Mouse (Mus musculus): ENCODE measurements around the gene Ypel4.
"Not testable (repeated sequence)": the region's sequence is repeated elsewhere in the genome, so short reads cannot be mapped to it uniquely, and the experiment has no call there.

Gene Ypel4

DNA sequence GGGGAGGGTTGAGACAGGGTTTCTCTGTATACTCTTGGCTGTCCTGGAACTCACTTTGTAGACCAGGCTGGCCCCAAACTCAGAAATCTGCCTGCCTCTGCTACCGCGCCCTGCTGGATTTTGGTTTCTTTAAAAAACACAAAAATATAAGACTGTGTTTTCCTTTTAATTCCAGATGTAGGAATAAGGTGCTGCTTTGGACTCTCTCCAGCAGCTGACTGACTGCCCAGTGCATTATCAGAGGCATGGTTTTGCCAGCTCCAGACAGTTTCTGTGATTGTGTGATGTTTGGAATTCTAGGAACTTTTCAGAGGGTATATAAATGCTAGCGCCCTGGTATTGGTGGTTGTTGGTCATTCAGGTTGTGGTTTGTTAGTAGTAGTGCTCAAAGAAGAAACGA is 16.5 kb upstream of the Ypel4 start:
- ChIA-PET POLR2A (interaction anchor here in 3 of 4 experiments (0.6 to 3.4 kb wide), 22 partner anchors 8 to 223 kb away, joined by 3 to 48 read pairs (median 6); partner anchors contain the start of genes Clp1 (in 2 of the 3), Gm19426 (in 1 of the 3) and Ube2l6 (in 1 of the 3)), CTCF (interaction anchor here in 2 of 4 experiments (0.5 to 0.8 kb wide), 2 partner anchors 20 to 168 kb away, joined by 4 read pairs; no protein-coding TSS in a partner anchor)

DNA sequence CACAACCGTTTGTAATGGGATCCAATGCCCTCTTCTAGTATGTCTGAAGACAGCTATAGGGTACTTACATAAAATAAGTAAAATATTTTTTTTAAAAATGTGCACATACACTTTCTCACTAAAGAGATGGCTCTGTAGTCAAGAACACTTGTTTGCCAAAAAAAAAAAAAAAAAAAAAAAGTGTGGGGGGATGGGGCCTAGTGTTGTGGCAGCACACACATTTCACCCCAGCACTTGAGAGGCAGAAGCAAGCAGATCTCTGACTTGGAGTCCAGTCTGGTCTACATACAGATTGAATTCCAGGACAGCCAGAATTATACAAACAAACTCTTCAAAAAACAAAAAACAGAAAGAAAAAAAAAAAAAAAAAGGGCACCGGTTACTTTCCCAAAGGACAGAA is 13.1 kb upstream of the Ypel4 start:
- ChIA-PET POLR2A (interaction anchor here in 3 of 4 experiments (0.7 to 2.6 kb wide), 11 partner anchors 11 to 102 kb away, joined by 3 to 13 read pairs (median 5); partner anchors contain the start of genes Gm28635 (in 1 of the 3), Med19 (in 1 of the 3), Selenoh (in 1 of the 3) and Smtnl1 (in 1 of the 3)), CTCF (interaction anchor here in 1 of 4 experiments (0.6 kb wide), 1 partner anchor 103 kb away, joined by 5 read pairs; no protein-coding TSS in a partner anchor)

DNA sequence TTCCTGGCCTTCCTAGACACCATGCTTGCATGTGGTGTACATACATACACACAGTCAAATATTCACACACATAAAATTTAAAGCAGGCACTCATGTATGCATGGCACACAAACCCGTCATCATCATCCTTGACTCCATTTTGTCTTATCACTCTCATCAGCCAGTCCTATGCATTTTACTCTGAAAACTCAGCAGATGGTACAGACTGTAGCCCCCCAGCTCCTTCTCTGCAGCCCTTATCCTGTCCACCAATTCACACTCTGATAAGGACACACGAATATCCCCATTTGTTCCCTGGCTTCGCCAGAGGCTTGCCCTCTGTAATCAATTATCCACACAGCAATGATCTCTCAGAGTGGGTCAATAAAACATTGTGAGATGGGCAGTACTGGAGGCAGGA is 12.7 kb upstream of the Ypel4 start:
- POLR2A ChIA-PET: interaction anchor here in 1 of 4 experiments (0.7 to 2.6 kb wide), 7 partner anchors 15 to 89 kb away, joined by 3 to 13 read pairs (median 4); no protein-coding TSS in a partner anchor
- CTCF ChIA-PET: no interaction called here

DNA sequence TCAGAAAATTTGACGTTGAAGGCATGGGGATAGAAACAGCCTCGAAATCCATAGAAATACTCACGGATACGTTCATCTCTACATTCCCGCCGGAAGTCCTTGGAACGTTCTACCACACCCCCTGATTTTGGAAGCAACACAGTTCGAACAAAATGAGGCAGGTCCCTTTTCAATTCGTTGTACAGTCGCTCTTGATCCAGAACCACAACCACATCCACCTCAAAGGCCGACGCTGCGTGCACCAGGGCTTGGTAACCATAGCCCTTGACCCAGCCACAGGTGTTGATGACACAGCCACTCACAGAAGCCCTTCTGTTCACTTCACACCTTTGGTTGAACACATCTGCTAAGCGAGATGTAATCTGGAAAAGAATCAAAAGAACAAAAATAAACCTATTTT is 10.0 kb upstream of the Ypel4 start:
- ChIA-PET POLR2A (interaction anchor here in 3 of 4 experiments (0.9 to 5.6 kb wide), 13 partner anchors 7 to 54 kb away, joined by 3 to 151 read pairs (median 4); partner anchors contain the start of genes Gm19426 (in 2 of the 3), Gm28635 (in 2 of the 3) and Med19 (in 2 of the 3)), CTCF (interaction anchor here in 1 of 4 experiments (1.5 kb wide), 1 partner anchor 17 kb away, joined by 4 read pairs; no protein-coding TSS in a partner anchor)

DNA sequence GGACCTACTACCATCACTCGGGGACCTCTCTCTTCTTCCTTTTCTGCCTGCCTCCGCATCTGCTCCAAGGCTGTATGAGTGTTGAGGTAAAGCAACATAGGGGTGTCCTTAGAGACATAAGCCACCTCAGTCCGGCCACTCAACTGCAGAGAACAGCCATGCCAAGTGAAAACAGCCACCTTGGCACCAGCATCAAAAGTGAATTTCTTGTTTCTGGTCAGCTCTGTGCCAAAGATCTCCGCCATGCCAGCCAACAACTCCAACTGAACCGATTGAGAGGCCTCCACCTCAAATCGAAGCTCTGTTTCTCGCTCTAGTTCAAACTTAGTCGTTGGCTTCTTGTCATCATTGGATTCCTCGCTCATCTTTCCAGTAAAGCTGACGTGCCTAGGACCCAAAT is 8.1 kb upstream of the Ypel4 start:
- POLR2A ChIA-PET: interaction anchor here in 3 of 4 experiments (0.6 to 5.6 kb wide), 22 partner anchors 7 to 245 kb away, joined by 3 to 151 read pairs (median 8); partner anchors contain the start of genes Gm19426 (in 3 of the 3), Gm28635 (in 1 of the 3), Med19 (in 1 of the 3) and Ube2l6 (in 1 of the 3)
- CTCF ChIA-PET: interaction anchor here in 1 of 4 experiments (1.1 kb wide), 1 partner anchor 73 kb away, joined by 3 read pairs; the partner anchor contains the start of gene Ube2l6

DNA sequence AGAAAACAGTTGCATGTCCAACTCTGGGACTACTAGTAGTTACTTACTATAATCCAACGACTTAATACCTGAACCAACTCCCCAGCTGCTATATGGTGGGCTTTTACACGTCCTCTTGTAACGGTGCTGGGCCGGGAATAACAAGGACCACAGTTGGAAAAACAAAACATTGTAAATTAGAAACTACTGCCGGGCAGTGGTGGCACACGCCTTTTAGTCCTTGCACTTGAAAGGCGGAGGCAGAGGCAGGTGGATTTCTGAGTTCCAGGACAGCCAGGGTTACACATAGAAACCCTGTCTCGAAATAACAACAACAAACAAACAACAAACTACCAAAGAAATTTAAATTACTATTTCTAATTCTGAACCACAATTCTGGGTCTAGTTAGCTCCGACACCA is 7.1 kb upstream of the Ypel4 start:
- CTCF ChIA-PET: interaction anchor here (0.6 to 1.1 kb wide), 5 partner anchors 72 to 149 kb away, joined by 3 to 6 read pairs (median 3); partner anchors contain the start of gene Ube2l6 (in 2 of the 4)

DNA sequence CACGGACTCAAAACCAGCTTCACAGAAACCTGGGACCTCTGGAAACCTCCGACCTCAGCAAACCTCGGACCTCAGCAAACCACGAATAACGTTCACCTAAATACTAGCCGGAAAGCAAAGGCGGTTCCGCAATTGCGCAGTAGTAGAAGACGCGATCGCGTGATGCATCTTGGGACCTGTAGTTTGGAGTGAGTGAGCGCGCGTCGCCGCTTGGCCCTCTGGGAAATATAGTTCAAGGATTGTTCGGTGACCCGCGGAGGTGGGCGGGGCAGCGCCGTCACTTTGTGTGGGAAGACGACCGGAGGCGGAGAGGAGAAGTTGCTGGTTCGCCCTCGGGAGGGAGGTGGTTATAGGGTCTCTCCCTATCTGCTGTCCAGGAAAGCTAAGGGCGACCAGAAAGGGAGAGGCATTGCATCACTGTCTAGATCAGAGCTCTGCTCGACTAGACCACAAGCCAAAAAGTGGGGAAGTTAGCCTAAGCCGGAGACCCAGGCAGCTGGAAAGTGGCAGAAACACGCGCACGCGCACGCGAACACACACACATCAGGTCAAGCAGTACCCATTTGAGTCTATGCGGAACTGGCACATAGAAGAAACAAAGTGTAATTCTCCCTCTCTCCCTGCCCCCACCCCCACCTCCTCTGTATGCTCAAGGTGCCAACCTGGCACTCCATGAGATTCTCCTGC is 6.5 kb upstream of the Ypel4 start, which contains the start of gene Clp1:
TSS of gene Clp1 (minus strand) at position 179 of the 687 bp plus-strand sequence.
- POLR2A ChIA-PET: interaction anchor here (0.6 to 5.6 kb wide), 56 partner anchors 9 to 246 kb away, joined by 3 to 151 read pairs (median 5); partner anchors contain the start of genes Gm19426 (in 3 of the 4), Gm28635 (in 2 of the 4), Med19 (in 2 of the 4) and Ube2l6 (in 2 of the 4)
- CTCF ChIA-PET: interaction anchor here in 2 of 4 experiments (0.5 to 1.1 kb wide), 3 partner anchors 72 to 161 kb away, joined by 4 to 17 read pairs (median 6); partner anchors contain the start of gene Ube2l6 (in 1 of the 2)

More for the DNA sequence above, 7.1 kb upstream of the Ypel4 start:
- POLR2A ChIA-PET: interaction anchor here (0.6 to 5.6 kb wide), 56 partner anchors 8 to 245 kb away, joined by 3 to 151 read pairs (median 5); partner anchors contain the start of genes Gm19426 (in 3 of the 4), Ube2l6 (in 2 of the 4), Zdhhc5 (in 2 of the 4) and Ctnnd1 (in 1 of the 4)

DNA sequence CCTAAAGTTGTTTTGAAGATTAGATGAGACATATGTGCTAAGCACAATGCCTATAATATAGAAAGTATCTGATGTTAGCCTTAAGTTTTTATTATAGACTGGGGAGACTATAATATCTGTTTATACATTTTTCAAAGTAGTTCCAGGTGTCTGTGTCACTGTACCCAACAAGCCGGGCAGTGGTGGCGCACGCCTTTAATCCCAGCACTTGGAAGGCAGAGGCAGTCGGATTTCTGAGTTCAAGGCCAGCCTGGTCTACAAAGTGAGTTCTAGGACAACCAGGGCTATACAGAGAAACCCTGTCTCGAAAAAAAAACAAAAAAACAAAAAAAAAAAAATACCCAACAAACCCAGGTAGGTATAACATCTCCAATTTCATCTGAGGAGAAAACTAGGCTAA is 5.7 kb upstream of the Ypel4 start:
- CTCF ChIA-PET, POLR2A ChIA-PET: not testable (repeated sequence)

DNA sequence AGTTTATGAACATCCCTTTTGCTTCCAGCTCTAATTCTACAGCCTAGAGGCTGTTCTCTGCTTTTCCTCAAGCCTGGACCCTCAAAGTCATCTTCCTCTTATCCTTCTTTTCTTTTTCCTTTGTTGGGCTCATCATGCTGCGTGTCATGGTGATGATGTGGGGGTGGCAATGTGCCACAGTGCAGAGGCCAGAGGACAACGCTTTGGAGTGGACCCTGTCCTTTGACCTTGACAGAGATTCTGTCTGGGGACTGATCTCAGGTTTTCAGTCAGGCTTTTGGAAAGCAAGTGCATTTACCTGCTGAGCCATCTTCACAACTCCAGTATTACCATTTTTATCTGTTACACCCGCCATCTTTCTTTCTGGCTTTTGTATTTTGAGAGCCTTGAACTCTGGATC is 2.7 kb upstream of the Ypel4 start:
- ChIA-PET CTCF (no interaction called here), POLR2A (interaction anchor here in 2 of 4 experiments (0.5 to 8.4 kb wide), 7 partner anchors 10 to 81 kb away, joined by 3 to 112 read pairs (median 4); partner anchors contain the start of genes Gm19426 (in 1 of the 2) and Ube2l6 (in 1 of the 2))

DNA sequence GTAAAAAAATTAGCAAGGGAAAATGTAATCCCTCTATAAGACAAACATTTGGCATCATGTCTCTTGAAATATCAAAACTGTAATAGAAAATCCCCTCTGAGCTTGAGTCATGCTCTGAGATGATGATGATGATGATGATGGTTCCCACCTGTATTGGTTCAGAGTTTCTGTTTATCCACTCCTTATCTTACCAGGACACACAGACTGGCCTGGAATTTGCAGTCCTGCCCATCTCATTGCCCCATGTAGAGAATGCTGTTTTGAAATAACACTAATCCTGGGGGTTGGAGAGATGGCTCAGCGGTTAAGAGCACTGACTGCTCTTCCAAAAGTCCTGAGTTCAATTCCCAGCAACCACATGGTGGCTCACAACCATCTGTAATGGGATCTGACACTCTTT is 1.5 kb upstream of the Ypel4 start:
- ChIA-PET CTCF (interaction anchor here in 1 of 4 experiments (0.9 kb wide), 1 partner anchor 26 kb away, joined by 3 read pairs; no protein-coding TSS in a partner anchor), POLR2A (interaction anchor here in 3 of 4 experiments (0.5 to 16.2 kb wide), 8 partner anchors 9 to 116 kb away, joined by 3 to 679 read pairs (median 10); partner anchors contain the start of genes Gm19426 (in 1 of the 3) and Ube2l6 (in 1 of the 3))

DNA sequence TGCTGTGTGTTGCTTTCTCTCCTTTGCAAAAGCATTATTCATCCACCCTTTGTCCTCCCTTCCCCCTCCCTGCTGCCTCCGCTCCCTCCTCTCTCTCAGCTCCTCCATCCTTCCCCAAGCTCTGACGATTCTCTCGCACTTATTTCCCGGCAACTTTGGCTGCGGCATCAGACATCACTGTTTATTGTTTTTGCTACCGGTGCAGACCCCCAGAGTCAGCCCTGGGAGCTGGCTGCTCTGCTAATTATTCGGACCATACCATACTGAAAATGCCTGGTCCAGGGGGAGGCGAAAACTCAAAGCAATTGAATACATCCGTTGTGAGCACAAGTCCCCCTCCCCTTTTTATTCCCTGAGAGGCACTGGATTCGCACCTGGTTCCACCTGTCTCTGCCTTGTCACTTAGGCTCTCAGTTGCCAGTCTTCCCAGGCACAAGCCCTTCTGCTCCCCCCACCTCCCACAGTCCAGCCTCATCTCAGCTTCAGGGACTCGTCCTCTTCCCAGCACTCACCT is 550 bp downstream of the Ypel4 start:
- CTCF ChIA-PET: interaction anchor here in 3 of 4 experiments (0.6 to 1.0 kb wide), 3 partner anchors 64 to 73 kb away, joined by 3 to 6 read pairs (median 5); partner anchors contain the start of gene Ube2l6 (in 2 of the 3)
- POLR2A ChIA-PET: interaction anchor here in 3 of 4 experiments (0.6 to 23.6 kb wide), 20 partner anchors 8 to 103 kb away, joined by 3 to 679 read pairs (median 11); partner anchors contain the start of genes Clp1 (in 2 of the 3), Serping1 (in 2 of the 3), Ube2l6 (in 2 of the 3) and Gm19426 (in 1 of the 3)

DNA sequence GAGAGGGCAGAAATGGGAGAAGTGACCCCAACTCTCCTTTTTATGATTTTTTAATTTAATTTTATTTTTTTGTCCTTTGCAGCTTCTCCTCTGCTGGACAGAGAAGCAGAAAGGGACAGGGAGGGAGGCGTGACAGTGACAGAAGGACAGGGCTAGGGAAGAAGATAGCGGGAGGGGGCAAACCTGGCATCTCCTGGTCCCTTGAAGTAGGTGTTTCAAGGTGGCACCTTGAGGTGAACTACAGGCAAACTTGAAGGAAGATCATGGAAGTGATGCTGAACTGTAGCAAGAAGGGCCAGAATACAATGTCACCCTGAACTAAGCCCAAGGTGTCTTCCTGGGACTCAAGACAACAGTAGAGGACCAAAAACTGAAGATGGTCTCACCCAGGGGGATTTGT is 1.1 kb downstream of the Ypel4 start:
- ChIA-PET POLR2A (interaction anchor here in 3 of 4 experiments (0.6 to 23.6 kb wide), 25 partner anchors 7 to 134 kb away, joined by 3 to 679 read pairs (median 6); partner anchors contain the start of genes Clp1 (in 2 of the 3), Serping1 (in 2 of the 3), Ube2l6 (in 2 of the 3) and Gm19426 (in 1 of the 3)), CTCF (interaction anchor here in 2 of 4 experiments (0.6 to 1.1 kb wide), 4 partner anchors 22 to 74 kb away, joined by 3 to 5 read pairs (median 3); partner anchors contain the start of gene Ube2l6 (in 1 of the 2))

DNA sequence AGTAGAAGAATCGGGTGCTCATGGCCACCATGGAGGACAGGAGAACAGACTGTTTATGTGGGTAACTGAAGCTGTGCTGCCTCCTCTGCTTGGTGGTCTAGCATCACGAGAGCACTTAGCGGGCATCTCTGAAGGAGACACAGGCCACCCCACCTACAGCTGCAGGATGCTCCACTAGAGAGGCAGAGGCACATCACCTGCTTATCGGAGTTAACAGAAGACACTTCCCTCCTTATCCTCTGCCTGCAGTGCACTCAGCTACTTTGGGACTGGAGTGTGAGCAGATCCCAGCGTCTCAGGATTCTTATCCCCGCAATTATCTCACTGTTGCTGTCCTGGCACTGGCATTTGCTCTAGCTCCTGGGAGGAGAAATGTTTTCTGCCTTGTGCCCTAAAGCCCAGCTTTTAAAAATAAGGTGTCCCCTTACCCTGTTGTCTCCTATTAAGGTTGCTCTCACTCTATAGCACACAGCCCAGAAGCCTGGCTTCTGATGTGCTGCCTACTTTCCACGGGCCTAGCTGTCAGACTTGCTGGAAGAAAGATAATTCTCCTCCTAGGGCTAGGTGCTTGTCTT is 1.6 kb downstream of the Ypel4 start:
- POLR2A ChIA-PET: interaction anchor here (0.6 to 23.6 kb wide), 32 partner anchors 7 to 133 kb away, joined by 3 to 679 read pairs (median 8); partner anchors contain the start of genes Clp1 (in 4 of the 4), Serping1 (in 2 of the 4), Slc43a1 (in 2 of the 4) and Ube2l6 (in 2 of the 4)
- CTCF ChIA-PET: interaction anchor here in 3 of 4 experiments (0.6 to 2.3 kb wide), 5 partner anchors 20 to 71 kb away, joined by 3 to 9 read pairs (median 3); partner anchors contain the start of gene Ube2l6 (in 2 of the 3)

DNA sequence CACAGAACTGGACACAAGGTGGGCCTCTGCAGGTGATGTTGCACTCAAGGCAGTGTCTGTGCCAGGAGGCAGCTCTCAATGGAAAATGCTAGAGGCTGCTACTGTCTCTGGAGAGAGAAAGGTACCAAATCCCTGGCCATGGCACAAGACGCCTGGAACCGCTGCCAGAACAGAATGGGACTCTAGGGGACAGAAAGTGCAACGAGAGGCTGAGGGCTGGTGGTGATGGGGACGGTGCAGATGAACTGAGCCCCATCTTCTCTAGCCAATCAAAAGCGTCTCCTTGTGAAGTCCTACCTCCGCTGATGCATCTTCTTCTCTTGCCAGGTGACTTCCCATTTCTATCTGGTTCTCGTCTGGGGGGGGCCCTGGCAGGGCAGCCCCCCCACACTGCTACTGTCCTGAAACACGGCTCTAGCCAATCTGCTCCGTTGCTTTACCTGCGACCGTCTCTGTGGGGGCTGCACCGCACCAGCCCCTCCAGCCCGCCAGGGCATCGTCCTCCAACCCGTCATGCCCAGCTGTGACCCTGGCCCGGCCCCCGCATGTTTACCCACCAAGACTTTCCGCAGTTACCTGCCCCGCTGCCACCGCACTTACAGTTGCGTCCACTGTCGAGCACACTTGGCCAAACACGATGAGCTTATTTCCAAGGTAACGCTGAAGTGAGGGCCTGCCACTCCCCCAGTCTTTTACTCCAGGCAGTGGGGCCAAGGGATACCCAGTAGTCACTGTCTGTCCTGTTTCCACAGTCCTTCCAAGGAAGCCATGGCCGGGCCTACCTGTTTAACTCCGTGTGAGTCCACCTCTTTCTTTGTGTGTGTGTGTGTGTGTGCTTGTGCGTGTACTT is 2.7 kb downstream of the Ypel4 start:
- CTCF ChIA-PET: interaction anchor here in 3 of 4 experiments (0.6 to 5.8 kb wide), 9 partner anchors 19 to 62 kb away, joined by 3 to 45 read pairs (median 3); partner anchors contain the start of gene Ube2l6 (in 2 of the 3)
- POLR2A ChIA-PET: interaction anchor here (0.6 to 23.6 kb wide), 47 partner anchors 6 to 311 kb away, joined by 3 to 679 read pairs (median 5); partner anchors contain the start of genes Clp1 (in 4 of the 4), Serping1 (in 3 of the 4), Slc43a1 (in 2 of the 4) and Ube2l6 (in 2 of the 4)

DNA sequence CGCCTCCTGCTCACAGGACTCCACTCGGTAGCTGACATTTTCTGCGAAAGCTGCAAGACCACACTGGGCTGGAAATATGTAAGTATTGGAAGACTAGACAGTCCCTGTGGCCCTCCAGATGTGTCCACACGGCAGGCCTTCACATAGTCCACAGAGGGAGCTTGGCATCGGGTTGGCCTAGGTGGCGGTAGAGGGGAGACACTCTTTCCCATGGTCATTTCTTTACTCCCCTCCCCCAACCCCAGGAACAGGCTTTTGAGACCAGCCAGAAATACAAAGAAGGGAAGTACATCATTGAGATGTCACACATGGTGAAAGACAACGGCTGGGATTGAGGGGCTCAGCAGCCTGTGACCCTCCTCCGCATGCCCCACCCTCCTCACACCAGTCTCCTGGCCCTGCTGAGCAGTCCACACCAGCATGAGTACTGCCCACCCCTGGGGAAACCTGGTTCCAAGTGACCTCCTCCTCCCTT is 3.6 kb downstream of the Ypel4 start:
- CTCF ChIA-PET: interaction anchor here in 3 of 4 experiments (0.5 to 5.8 kb wide), 12 partner anchors 21 to 668 kb away, joined by 3 to 47 read pairs (median 4); partner anchors contain the start of gene Ube2l6 (in 3 of the 3)
- POLR2A ChIA-PET: interaction anchor here (0.5 to 23.6 kb wide), 37 partner anchors 5 to 310 kb away, joined by 3 to 679 read pairs (median 6); partner anchors contain the start of genes Clp1 (in 3 of the 4), Serping1 (in 2 of the 4), Slc43a1 (in 2 of the 4) and Ube2l6 (in 2 of the 4)

Measured in embryonic stem cell, embryonic (primary cell).